Mouse (Mus musculus) left cerebral cortex, adult 11 months (tissue): ENCODE results near the gene Gm10203.
"Not testable (repeated sequence)": the region's sequence is repeated elsewhere in the genome, so short reads cannot be mapped to it uniquely, and the experiment has no call there.

Experiments used
- DNase-seq: peaks from one replicate; pipeline ENCODE4 v3.0.0; 2022; ENCODE audit warnings: low spot score

Gene Gm10203

GRCm38 (mm10) chr6:149134391-149135150, 4.6 kb downstream of the Gm10203 start:
- no peak for DNase-seq

GRCm38 (mm10) chr6:149135631-149136030, 5.7 kb downstream of the Gm10203 start:
- DNase-seq: no peak

- DNase-seq: no peak
Observed at GRCm38 (mm10) chr6:149137936-149138335, 8.0 kb downstream of the Gm10203 start.

- no peak for DNase-seq
Observed at GRCm38 (mm10) chr6:149139011-149139410, 9.0 kb downstream of the Gm10203 start.

GRCm38 (mm10) chr6:149139471-149139870, 9.5 kb downstream of the Gm10203 start, which contains the start of gene Etfbkmt:
Gene Etfbkmt, plus strand, starts transcription at chr6:149139849.
- DNase-seq: no peak

- peak; percentile 54 for DNase-seq
Observed at GRCm38 (mm10) chr6:149141393-149142173, 11.6 kb downstream of the Gm10203 start.

GRCm38 (mm10) chr6:149145143-149145542, 15.2 kb downstream of the Gm10203 start:
- DNase-seq: no peak

- no peak for DNase-seq
Observed at GRCm38 (mm10) chr6:149148436-149149229, 18.7 kb downstream of the Gm10203 start.

GRCm38 (mm10) chr6:149152119-149152518, 22.1 kb downstream of the Gm10203 start:
- DNase-seq: no peak

GRCm38 (mm10) chr6:149153473-149154115, 23.6 kb downstream of the Gm10203 start:
- DNase-seq: no peak

- no peak for DNase-seq
Observed at GRCm38 (mm10) chr6:149154116-149155030, 24.4 kb downstream of the Gm10203 start.

GRCm38 (mm10) chr6:149155031-149155841, 25.3 kb downstream of the Gm10203 start:
- no peak for DNase-seq

- not testable (repeated sequence) for DNase-seq
Observed at GRCm38 (mm10) chr6:149167038-149167437, 37.1 kb downstream of the Gm10203 start.

GRCm38 (mm10) chr6:149167672-149168071, 37.7 kb downstream of the Gm10203 start:
- no peak for DNase-seq

- no peak for DNase-seq
Observed at GRCm38 (mm10) chr6:149168436-149168835, 38.5 kb downstream of the Gm10203 start.

- not testable (repeated sequence) for DNase-seq
Observed at GRCm38 (mm10) chr6:149169965-149170364, 40.0 kb downstream of the Gm10203 start.

- DNase-seq: no peak
Observed at GRCm38 (mm10) chr6:149173831-149174625, 44.1 kb downstream of the Gm10203 start.

- no peak for DNase-seq
Observed at GRCm38 (mm10) chr6:149174932-149175570, 45.1 kb downstream of the Gm10203 start.
